Mouse (Mus musculus) heart, adult 2 months (tissue): ENCODE measurements around the gene Galt. TPM values are rescaled to one million over a fixed set of nuclear protein-coding genes. Genes with fewer than 3 reads are reported as not detected.

ENCODE experiments used
- DNase-seq, 2 experiments: peaks; one replicate each; pipeline ENCODE4 v3.0.0; 2021
- H3K27ac ChIP-seq: fragments of 200-600 bp; 2 replicates; pipeline ENCODE4 v1.8.1; 2022
- H3K27me3 ChIP-seq: fragments of 200-500 bp; 2 replicates; pipeline ENCODE4 v1.6.1; 2012; ENCODE audit warnings: mild to moderate bottlenecking, low read length, inconsistent platforms, mixed read lengths; ENCODE audit not compliant: control insufficient read depth, insufficient read depth
- H3K36me3 ChIP-seq: fragments of 200-500 bp; 2 replicates; pipeline ENCODE4 v1.6.1; 2012; ENCODE audit warnings: low read length, inconsistent platforms; ENCODE audit not compliant: control insufficient read depth, insufficient read depth
- H3K4me1 ChIP-seq: fragments of 200-500 bp; 2 replicates; pipeline ENCODE4 v1.6.1; 2011; ENCODE audit warnings: low read length; ENCODE audit not compliant: control insufficient read depth, insufficient read depth
- H3K4me3 ChIP-seq: fragments of 200-600 bp; 2 replicates; pipeline ENCODE4 v1.8.1; 2022
- H3K79me2 ChIP-seq: fragments of 200-500 bp; replicated peaks from 2 replicates; pipeline ENCODE4 v1.6.1; 2012; ENCODE audit warnings: mild to moderate bottlenecking, inconsistent platforms, low read length, moderate library complexity, mixed read lengths; ENCODE audit not compliant: control insufficient read depth, insufficient read depth
- H3K9ac ChIP-seq: fragments of 200-500 bp; 2 replicates; pipeline ENCODE4 v1.6.1; 2012; ENCODE audit warnings: low read depth, mild to moderate bottlenecking, control low read depth, inconsistent platforms, low read length, mixed read lengths
- CTCF ChIP-seq: fragments of 200-600 bp; IDR thresholded peaks from 2 replicates; pipeline ENCODE4 v1.8.1; 2022; ENCODE audit warnings: antibody characterized with exemption, mild to moderate bottlenecking, moderate library complexity
- EP300 ChIP-seq: fragments of 200-500 bp; IDR thresholded peaks from 2 replicates; pipeline ENCODE4 v1.6.1; 2011; ENCODE audit warnings: low read depth, low read length, control low read depth; ENCODE audit not compliant: insufficient read depth
- POLR2A ChIP-seq: fragments of 200-500 bp; IDR thresholded peaks from 2 replicates; pipeline ENCODE4 v1.6.1; 2011; ENCODE audit warnings: mild to moderate bottlenecking, low read depth, low read length, control low read depth; ENCODE audit not compliant: insufficient read depth
- WGBS: fragments of 180-500 bp; shearing (Covaris S2); methylation state at CpG from one replicate; pipeline ENCODE4 v1.1.7; 2018; 5-methylcytosine and 5-hydroxymethylcytosine counted together
- intact Hi-C: fragments of 180-260 bp; cut with DNase I; formaldehyde crosslinking; loops from one replicate; pipeline ENCODE4 v1.15.1; 2025
- polyA plus RNA-seq: library from polyadenylated mRNA; depleted of rRNA; stranded (reverse); fragments of >200 nt; gene quantifications from 2 replicates; pipeline ENCODE4 v1.2.3, GENCODE M21; 2012
- total RNA-seq, 2 experiments: library from RNA; stranded (reverse); gene quantifications; 2 replicates each; pipeline ENCODE4 v1.2.3; 2021

Galt gene
- total and polyA plus RNA-seq, 3 experiments, result 42.5 to 137 (median 52.7) TPM

GRCm38 (mm10) chr4:41711705-41712375, 43.2 kb upstream of the Galt start:
- WGBS, result 73% methylated on average over 16 of the region's 16 CpGs
- no peak for DNase-seq
- intact Hi-C loops, result no loop called here
- Histone ChIP-seq H3K4me1 (peaks cover 5% of the 10 kb centered on the region), H3K36me3 (no peaks in the 10 kb centered on the region), H3K9ac (peak overlapping the region; percentile 7; the same call in 1 of the 2 replicates), H3K27me3 (no peaks in the 10 kb centered on the region), H3K79me2 (no peaks in the 10 kb centered on the region), H3K27ac (no peak overlapping the region), H3K4me3 (peak overlapping the region; percentile 84; the same call in 1 of the 2 replicates)
- TF ChIP-seq CTCF (no peak), POLR2A (no peak), EP300 (no peak)

GRCm38 (mm10) chr4:41712421-41713196, 42.4 kb upstream of the Galt start:
- DNase-seq, result peak in 1 of 2 experiments; percentile 49
- TF ChIP-seq POLR2A (no peak), CTCF (no peak), EP300 (no peak)
- Histone ChIP-seq H3K79me2 (no peaks in the 10 kb centered on the region), H3K36me3 (no peaks in the 10 kb centered on the region), H3K27me3 (no peaks in the 10 kb centered on the region), H3K4me3 (peak overlapping the region; percentile 84), H3K27ac (peak overlapping the region; percentile 91), H3K4me1 (peaks cover 5% of the 10 kb centered on the region), H3K9ac (peak overlapping the region; percentile 76)
- intact Hi-C loops, result no loop called here
- WGBS, result 30% methylated on average over 31 of the region's 31 CpGs

- Histone ChIP-seq H3K27ac (peak within 1 kb of the TSS; percentile 91), H3K36me3 (no peaks in the 10 kb centered on the region), H3K4me1 (peaks cover 5% of the 10 kb centered on the region), H3K9ac (peak within 1 kb of the TSS; percentile 76), H3K79me2 (no peaks in the 10 kb centered on the region), H3K4me3 (peak within 1 kb of the TSS; percentile 84), H3K27me3 (no peaks in the 10 kb centered on the region)
- WGBS, result under 1% methylated on average over 61 of the region's 61 CpGs
- TF ChIP-seq EP300 (no peak), POLR2A (peak; percentile 87), CTCF (peak; percentile 49)
- peak; percentile 90 to 93 for DNase-seq
- intact Hi-C loops, result loop anchor here (1.0 kb wide), 1 partner anchor 24 kb away; no protein-coding TSS in a partner anchor
Observed at GRCm38 (mm10) chr4:41713197-41714067, 41.6 kb upstream of the Galt start, which contains the start of gene Rpp25l. TSS of gene Rpp25l (minus strand) at chr4:41713534.

GRCm38 (mm10) chr4:41714276-41714675, 40.8 kb upstream of the Galt start:
- H3K4me3 ChIP-seq, result peak overlapping the region; percentile 84
- no peaks in the 10 kb centered on the region for H3K27me3 ChIP-seq
- no peak overlapping the region for H3K27ac ChIP-seq
- no peaks in the 10 kb centered on the region for H3K36me3 ChIP-seq
- TF ChIP-seq POLR2A (no peak), CTCF (peak; percentile 96), EP300 (0 out of 2 replicates have a peak, but pooled peaks have one; percentile 21)
- no peaks in the 10 kb centered on the region for H3K79me2 ChIP-seq
- WGBS, result 9% methylated on average over 8 of the region's 8 CpGs
- DNase-seq, result peak; percentile 61 to 63
- intact Hi-C loops, result loop anchor here (1.0 kb wide), 1 partner anchor 23 kb away; no protein-coding TSS in a partner anchor
- H3K9ac ChIP-seq, result no peak overlapping the region
- H3K4me1 ChIP-seq, result peaks cover 5% of the 10 kb centered on the region

GRCm38 (mm10) chr4:41715082-41715481, 39.9 kb upstream of the Galt start:
- TF ChIP-seq POLR2A, result no peak
- no peak for TF ChIP-seq EP300
- no peak for TF ChIP-seq CTCF
- no peaks in the 10 kb centered on the region for H3K27me3 ChIP-seq
- no peak overlapping the region for H3K4me3 ChIP-seq
- no peak overlapping the region for H3K27ac ChIP-seq
- DNase-seq, result no peak
- intact Hi-C loops, result no loop called here
- no peaks in the 10 kb centered on the region for H3K79me2 ChIP-seq
- no peaks in the 10 kb centered on the region for H3K36me3 ChIP-seq
- WGBS, result 63% methylated on average over 8 of the region's 8 CpGs
- H3K9ac ChIP-seq, result no peak overlapping the region
- H3K4me1 ChIP-seq, result peaks cover 5% of the 10 kb centered on the region
